Mouse (Mus musculus) adrenal gland, adult 18-20 months (tissue): ENCODE measurements around the gene Slc22a17. TPM values are rescaled to one million over a fixed set of nuclear protein-coding genes. Genes with fewer than 3 reads are reported as not detected.
A peak's percentile ranks its signal among the peaks of the same experiment; 100 is the strongest.
"Not testable (repeated sequence)": the region's sequence is repeated elsewhere in the genome, so short reads cannot be mapped to it uniquely, and the experiment has no call there.

Experiments
- DNase-seq, 2 experiments: peaks; one replicate each; pipeline ENCODE4 v3.0.0; 2021 to 2022; ENCODE audit warnings: low spot score in 2 of 2
- long read RNA-seq, 2 experiments: library from polyadenylated mRNA; stranded (forward); transcript quantifications; one replicate each; pipeline ENCODE4 v2.0.0; 2021
- total RNA-seq, 2 experiments: library from RNA; stranded (reverse); gene quantifications; 1 replicate in 1 of 2; 2 replicates in 1 of 2; pipeline ENCODE4 v1.2.3; 2021

Gene Slc22a17
- total RNA-seq, result 10 to 100 TPM; 36.7 to 43.9 TPM
- long read RNA-seq, experiment 1, transcript Slc22a17-208 (10 exons, 2,348 nt), result minor isoform, 12 of 55 reads
- long read RNA-seq, experiment 1, transcript Slc22a17-210 (10 exons, 2,340 nt), result major isoform, 28 of 55 reads
- long read RNA-seq, experiment 1, partial matches to known transcripts, result 6 of 55 reads
- long read RNA-seq, experiment 1, other reads (novel, unspliced or antisense), result 5 of 55 reads
- long read RNA-seq, experiment 2, transcript Slc22a17-208 (10 exons, 2,348 nt), result minor isoform, 5 of 48 reads
- long read RNA-seq, experiment 2, transcript Slc22a17-210 (10 exons, 2,340 nt), result major isoform, 19 of 48 reads
- long read RNA-seq, experiment 2, partial matches to known transcripts, result 13 of 48 reads
- long read RNA-seq, experiment 2, other reads (novel, unspliced or antisense), result 10 of 48 reads

DNA sequence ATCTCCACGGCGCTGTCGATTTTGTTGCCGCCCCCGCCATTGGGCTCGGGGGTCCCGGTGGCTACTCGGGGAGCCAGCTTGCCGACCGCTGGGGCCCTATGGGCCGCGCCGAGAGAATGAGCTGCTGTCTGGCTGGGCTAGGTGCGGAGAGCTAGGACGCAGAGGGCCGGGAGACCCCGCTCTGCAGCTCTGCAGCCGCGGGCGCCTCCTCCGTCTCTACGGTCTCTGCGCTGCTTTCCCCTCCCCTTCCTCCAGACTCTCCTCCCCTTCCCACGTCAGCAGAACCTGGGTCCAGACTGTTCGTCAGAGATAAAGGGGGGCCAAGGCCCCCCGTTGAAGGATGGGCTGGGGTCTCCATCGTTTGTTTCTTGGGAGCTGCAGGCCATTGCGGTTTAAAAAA lies at the start of gene Slc22a17:
Gene Slc22a17, minus strand, starts transcription at position 247 of the 400 bp plus-strand sequence.
- DNase-seq, result peak; percentile 65 to 68

GRCm38 (mm10) chr14:54962714-54963113 lies 49.8 kb upstream of the Slc22a17 start:
- no peak for DNase-seq

DNA sequence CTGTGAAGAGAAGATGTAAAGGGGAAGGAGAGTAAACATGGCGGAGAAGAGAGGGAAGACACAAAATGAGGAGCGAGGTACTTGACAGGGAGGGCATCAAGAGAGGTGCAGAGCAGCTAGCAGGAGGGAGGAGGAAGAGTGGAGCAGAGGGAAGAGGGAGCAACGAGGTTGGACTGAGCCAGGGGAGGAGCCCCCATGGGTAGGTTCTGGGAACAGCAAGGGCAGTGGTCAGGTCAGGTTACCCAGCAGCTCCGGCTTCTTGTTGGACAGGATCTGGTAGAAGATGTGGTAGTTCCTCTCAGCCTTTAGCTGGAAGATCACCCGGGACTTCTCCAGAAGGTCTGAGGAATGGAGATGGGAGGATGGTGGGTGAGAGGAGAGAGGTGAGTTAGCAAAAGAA lies 48.6 kb upstream of the Slc22a17 start:
- DNase-seq, result no peak

GRCm38 (mm10) chr14:54960769-54961168 lies 47.8 kb upstream of the Slc22a17 start:
- DNase-seq, result no peak

- DNase-seq, result not testable (repeated sequence)
Observed at GRCm38 (mm10) chr14:54959853-54960613, 47.1 kb upstream of the Slc22a17 start.

DNA sequence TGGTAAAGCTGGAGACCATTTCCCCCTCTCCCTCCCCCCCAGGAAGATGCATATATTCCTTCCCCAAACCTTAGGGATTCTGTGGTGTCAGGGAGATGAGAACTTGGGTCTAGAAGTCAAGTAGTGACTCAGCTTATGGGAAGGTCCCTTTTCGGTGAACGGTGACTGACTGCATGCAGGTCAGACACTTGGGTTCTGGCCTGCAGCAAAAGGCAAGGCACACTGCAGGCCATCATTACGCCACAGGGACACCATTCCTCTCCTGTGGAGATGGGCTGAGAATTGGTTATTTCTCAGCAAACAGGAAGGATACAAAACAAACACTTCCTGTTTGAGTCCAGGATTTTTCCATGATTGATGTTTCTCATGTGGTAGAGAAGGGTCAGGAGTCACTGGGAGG lies 46.3 kb upstream of the Slc22a17 start:
- DNase-seq, result no peak

- DNase-seq, result no peak
Observed at GRCm38 (mm10) chr14:54958503-54958902, 45.6 kb upstream of the Slc22a17 start.

- no peak for DNase-seq
Observed at GRCm38 (mm10) chr14:54956533-54956932, 43.6 kb upstream of the Slc22a17 start.

DNA sequence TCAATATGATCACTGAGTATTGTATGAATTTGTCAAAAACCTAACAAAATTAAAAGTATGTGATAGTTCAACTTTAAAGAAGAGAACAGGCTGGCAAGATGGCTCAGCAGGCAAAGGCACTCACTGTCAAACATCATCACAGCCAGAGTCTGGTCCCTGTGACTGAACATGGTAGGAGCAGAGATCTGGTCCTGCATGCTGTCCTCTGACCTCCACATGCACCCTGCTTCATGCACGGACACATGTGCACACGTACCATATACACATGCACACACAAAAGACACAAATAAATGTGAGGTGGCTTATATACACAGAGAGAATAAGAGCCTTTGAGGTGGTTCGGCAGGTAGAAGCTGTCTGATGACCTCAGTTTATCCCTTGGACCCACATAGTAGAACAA lies 42.5 kb upstream of the Slc22a17 start:
- DNase-seq, result no peak

DNA sequence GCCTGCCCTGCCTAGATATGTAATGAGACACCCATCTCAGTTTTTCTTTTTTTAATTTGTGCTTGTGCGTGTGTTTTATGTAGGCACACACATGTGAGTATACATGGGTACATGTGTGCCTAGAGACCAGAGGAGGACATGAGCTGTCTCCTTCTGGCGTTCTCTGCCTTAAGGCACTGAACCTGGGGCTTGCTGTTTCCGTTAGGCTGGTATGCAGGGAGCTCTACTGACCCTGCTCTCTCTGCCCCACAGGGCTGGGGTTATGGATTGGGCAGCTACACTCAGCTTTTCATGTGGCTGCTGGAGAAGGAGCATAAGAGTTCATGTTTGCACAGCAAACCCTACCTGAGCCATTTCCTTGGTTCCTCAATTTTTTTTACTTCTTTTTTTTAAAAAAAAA lies 41.5 kb upstream of the Slc22a17 start:
- DNase-seq, result no peak

GRCm38 (mm10) chr14:54953664-54954206 lies 40.8 kb upstream of the Slc22a17 start:
- no peak for DNase-seq

- no peak for DNase-seq
Observed at GRCm38 (mm10) chr14:54951587-54951986, 38.7 kb upstream of the Slc22a17 start.

GRCm38 (mm10) chr14:54950493-54950892 lies 37.6 kb upstream of the Slc22a17 start:
- DNase-seq, result no peak

DNA sequence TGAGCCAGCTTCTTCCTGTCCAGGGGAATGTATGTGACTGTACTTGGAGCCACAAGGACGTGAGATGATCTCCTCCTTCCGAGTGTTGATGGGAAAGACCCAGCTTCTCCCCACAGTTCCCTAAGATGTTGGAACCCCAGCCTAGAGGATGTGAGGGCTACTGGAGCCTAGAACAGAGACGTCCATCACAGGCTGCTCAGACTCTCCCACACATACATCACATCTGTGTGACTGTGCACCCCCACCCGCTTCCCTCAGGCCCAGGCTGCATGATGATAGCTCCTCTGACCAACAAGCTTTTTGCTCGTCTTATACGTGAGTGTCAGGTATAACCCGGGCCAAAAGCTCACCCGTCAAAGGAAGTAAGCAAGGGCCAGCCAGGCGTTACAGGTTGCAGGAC lies 35.8 kb upstream of the Slc22a17 start:
- no peak for DNase-seq

DNA sequence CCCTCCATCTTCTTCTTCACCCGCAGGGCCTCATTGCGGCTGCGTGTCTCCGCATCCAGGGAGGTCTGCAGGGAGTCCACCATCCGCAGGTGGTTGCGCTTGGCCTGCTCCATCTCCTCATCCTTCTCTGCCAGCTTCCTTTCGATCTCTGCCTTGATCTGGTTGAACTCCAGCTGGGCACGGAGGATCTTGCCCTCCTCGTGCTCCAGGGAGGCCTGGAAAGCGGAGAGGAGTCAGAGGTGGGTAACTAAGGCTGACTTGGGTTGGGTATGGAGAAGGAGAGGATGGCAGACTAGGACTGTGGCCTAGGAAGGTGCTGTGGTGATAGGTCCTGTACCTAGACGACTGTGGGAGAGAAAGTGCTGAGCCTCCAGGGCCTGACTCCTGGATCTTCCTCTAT lies 34.1 kb upstream of the Slc22a17 start:
- DNase-seq, result not testable (repeated sequence)

GRCm38 (mm10) chr14:54945975-54946704 lies 33.2 kb upstream of the Slc22a17 start:
- DNase-seq, result no peak

DNA sequence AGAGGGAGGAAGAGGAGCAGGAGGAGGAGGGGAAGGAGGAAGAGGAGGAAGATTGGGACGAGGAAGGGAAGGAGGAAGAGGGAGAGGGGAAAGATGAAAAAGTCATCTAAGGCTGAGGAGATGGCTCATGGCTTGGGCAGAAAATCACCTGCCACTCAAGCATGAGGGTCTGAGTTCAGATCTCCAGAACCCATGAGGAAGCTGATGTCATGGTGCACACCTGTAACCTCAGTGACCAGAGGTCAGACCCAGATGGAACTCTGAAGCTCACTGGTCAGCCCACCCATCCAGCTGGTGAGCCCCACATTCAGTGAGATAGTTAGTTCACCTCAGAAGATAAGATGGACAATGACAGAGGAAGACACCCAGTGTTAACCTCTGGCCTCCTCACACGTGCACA lies 32.0 kb upstream of the Slc22a17 start:
- DNase-seq, result no peak

GRCm38 (mm10) chr14:54943971-54944370 lies 31.0 kb upstream of the Slc22a17 start:
- DNase-seq, result no peak

DNA sequence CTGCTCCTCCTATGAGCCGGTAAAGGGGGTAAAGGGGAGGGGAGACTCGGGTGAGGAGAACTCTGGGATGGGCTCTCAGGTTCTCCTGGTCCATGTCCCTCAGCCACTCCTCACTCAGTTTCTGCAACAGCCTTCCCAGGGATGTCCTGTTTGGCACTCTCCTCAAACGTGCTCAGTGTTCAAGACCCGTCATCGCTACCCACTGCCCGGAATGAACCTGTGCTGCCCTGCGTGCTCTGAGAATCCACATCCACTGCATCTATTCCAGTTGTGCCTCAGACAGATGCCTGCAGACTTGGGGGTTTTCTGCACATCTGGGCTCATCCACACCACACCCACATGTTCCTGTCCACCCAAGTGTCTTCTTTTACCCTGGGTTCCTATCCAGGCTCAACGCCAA lies 29.5 kb upstream of the Slc22a17 start:
- no peak for DNase-seq

DNA sequence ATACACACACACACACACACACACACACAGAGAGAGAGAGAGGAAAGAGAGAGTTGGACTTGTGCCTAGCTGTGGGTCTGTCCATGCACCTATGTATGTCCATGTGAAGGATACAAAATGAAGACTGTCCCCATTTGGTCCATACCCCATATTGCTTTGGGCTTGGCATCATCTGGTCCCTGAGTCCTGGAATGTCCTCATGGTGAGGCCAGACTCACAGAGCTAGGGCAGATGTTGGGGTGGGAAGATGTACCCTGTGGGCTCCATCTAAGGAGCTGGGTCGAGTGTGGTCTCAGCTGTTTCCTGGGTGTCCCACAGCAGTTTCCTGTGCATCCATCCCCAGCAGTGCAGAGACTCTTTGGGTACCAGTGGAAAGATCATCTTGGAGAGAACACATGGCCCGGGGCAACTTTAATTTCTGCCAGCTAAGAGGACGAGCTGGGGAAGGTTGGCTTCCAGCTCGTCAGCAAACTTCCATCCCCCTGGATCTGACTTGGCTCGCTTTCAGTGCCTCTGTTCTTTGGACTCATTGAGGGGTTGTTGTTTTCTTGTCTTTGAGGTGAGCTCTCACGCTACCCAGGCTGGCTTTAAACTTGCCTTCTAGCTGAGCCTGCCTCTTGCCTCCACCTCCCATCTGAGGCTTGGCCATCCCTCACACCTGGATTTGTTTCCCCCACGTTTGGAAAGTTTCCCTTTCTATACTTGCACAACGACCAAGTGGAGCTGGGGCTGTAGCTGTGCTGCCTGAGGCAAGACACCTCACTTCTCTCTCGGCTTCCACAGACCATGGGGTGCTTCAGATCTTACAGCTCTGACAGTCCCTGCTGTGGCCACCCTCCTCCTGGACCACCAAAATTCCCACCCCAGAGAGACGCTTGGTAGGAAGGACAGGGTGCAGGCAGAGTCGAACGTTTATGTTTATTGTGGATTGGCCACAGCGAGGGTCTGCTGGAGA lies 28.4 kb upstream of the Slc22a17 start:
- no peak for DNase-seq
